Mouse (Mus musculus) limb, embryonic 11.5 days (tissue): ENCODE measurements at regions not wholly inside any gene's neighbourhood (a gene's known extent, or its start where the extent isn't known, plus 50 kb on each side); places are given as distances from the start of the nearest gene placed in this dataset.

Experiments
- ATAC-seq: fragments of 200-750 bp; cut with Nextera tagmentation; 2 replicates; pipeline ENCODE4 v1.8.0; 2017; ENCODE audit warnings: low read depth; ENCODE audit not compliant: insufficient number of reproducible peaks, low FRiP score, low TSS enrichment
- DNase-seq: peaks from one replicate; pipeline ENCODE4 v3.0.0-alpha.2; 2015; ENCODE audit warnings: low spot score
- H3K27ac ChIP-seq: fragments of 300-500 bp; sonication (generic); replicated peaks from 2 replicates; pipeline ENCODE4 v1.5.1; 2014; ENCODE audit warnings: low read depth, mild to moderate bottlenecking, low read length
- H3K27me3 ChIP-seq: fragments of 300-500 bp; sonication (generic); 2 replicates; pipeline ENCODE4 v1.6.1; 2014; ENCODE audit warnings: mild to moderate bottlenecking, low read length, mixed read lengths; ENCODE audit not compliant: control insufficient read depth, insufficient read depth
- H3K36me3 ChIP-seq: fragments of 300-500 bp; sonication (generic); 2 replicates; pipeline ENCODE4 v1.6.1; 2014; ENCODE audit warnings: mild to moderate bottlenecking, low read length, moderate library complexity, mixed read lengths; ENCODE audit not compliant: control insufficient read depth, insufficient read depth
- H3K4me1 ChIP-seq: fragments of 300-500 bp; sonication (generic); 2 replicates; pipeline ENCODE4 v1.6.1; 2014; ENCODE audit warnings: low read length, mixed read lengths; ENCODE audit not compliant: control insufficient read depth, insufficient read depth
- H3K4me2 ChIP-seq: fragments of 300-500 bp; sonication (generic); 2 replicates; pipeline ENCODE4 v1.6.1; 2014; ENCODE audit warnings: low read depth, mild to moderate bottlenecking, moderate library complexity; ENCODE audit not compliant: severe bottlenecking
- H3K4me3 ChIP-seq: fragments of 300-500 bp; sonication (generic); 2 replicates; pipeline ENCODE4 v1.5.1; 2014; ENCODE audit warnings: low read depth, low read length
- H3K9ac ChIP-seq: fragments of 300-500 bp; sonication (generic); 2 replicates; pipeline ENCODE4 v1.6.1; 2014; ENCODE audit warnings: mild to moderate bottlenecking, low read length
- H3K9me3 ChIP-seq: fragments of 300-500 bp; sonication (generic); 2 replicates; pipeline ENCODE4 v1.6.1; 2016; ENCODE audit warnings: low read length; ENCODE audit not compliant: control insufficient read depth
- WGBS: fragments of 180-500 bp; shearing (Covaris S2); extraction: QIAGEN DNeasy Blood & Tissue Kit; methylation state at CpG from one replicate; pipeline ENCODE4 v1.1.7; 2014; 5-methylcytosine and 5-hydroxymethylcytosine counted together

DNA sequence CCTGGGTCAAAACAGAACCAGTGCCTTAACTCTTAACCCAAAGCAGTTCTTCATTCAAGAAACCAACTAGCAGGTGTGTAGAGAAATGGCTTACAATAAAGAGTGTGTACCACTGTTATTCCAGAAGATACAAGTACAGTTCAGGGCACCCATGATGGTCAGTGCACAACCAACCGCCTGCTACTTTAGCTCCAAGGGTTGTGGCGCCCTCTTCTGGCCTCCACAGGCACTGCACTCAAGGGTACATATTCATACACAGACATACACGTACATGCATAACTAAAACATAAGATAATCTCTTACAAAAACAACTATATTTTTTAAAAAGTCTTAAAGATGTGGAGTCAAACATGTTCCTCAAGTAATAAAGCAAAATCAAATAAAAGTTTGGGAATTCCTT is 65.9 kb upstream of the Peli2 start:
- Histone ChIP-seq H3K9ac (no peak overlapping the region), H3K4me1 (no peaks in the 10 kb centered on the region), H3K4me3 (no peak overlapping the region), H3K36me3 (no peaks in the 10 kb centered on the region), H3K4me2 (no peak overlapping the region), H3K27ac (no peak overlapping the region), H3K9me3 (no peaks in the 10 kb centered on the region), H3K27me3 (no peaks in the 10 kb centered on the region)
- ATAC-seq (no peak), DNase-seq (no peak)
- WGBS = 72% methylated on average over 3 of the region's 3 CpGs

GRCm38 (mm10) chr14:48055861-48056260 is 64.8 kb upstream of the Peli2 start:
- H3K36me3 ChIP-seq = no peaks in the 10 kb centered on the region
- no peak overlapping the region for H3K4me3 ChIP-seq
- no peak for ATAC-seq
- H3K4me1 ChIP-seq = no peaks in the 10 kb centered on the region
- no peak for DNase-seq
- WGBS = 88% methylated on average over 2 of the region's 2 CpGs
- no peak overlapping the region for H3K27ac ChIP-seq
- no peak overlapping the region for H3K9ac ChIP-seq
- H3K9me3 ChIP-seq = no peaks in the 10 kb centered on the region
- H3K4me2 ChIP-seq = no peak overlapping the region
- no peaks in the 10 kb centered on the region for H3K27me3 ChIP-seq

DNA sequence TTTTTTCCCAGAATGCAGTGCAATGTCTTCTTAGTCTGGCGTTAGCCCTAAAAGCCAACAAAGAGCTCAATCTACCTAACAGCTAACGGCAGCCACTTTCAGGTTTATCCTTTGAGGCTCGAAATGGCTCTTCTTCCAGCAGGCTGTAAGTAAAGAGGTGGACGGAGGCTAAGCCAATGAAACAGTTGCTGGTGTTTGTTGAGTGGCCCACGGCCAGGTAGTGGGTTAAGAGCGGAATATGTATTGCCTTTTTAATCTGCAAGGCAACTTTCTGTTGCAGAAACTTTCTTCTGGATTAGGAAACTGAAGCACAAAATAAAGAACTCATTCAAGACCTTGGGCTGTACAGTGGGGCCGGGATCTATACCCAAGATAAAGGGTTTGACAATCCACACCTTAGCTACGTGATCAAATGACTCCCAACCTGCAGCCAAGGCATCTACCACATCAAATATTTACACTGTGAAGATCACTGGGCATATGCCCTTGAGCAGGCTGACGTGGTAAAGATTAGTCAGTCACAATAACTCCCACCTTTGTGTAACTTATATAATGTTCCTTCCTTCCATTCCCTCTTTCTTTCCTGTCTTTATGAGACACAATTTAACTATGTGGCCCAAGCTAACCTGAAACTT is 62.3 kb upstream of the Peli2 start:
- DNase-seq (no peak), ATAC-seq (no peak)
- Histone ChIP-seq H3K27ac (no peak overlapping the region), H3K4me3 (no peak overlapping the region), H3K9me3 (no peaks in the 10 kb centered on the region), H3K4me2 (no peak overlapping the region), H3K36me3 (no peaks in the 10 kb centered on the region), H3K9ac (no peak overlapping the region), H3K4me1 (no peaks in the 10 kb centered on the region), H3K27me3 (no peaks in the 10 kb centered on the region)
- WGBS = 88% methylated on average over 9 of the region's 9 CpGs

GRCm38 (mm10) chr14:48059664-48060455 is 60.8 kb upstream of the Peli2 start:
- no peak overlapping the region for H3K9ac ChIP-seq
- H3K36me3 ChIP-seq = no peaks in the 10 kb centered on the region
- ATAC-seq = no peak
- DNase-seq = no peak
- H3K4me1 ChIP-seq = no peaks in the 10 kb centered on the region
- no peak overlapping the region for H3K4me2 ChIP-seq
- no peak overlapping the region for H3K27ac ChIP-seq
- H3K27me3 ChIP-seq = no peaks in the 10 kb centered on the region
- no peak overlapping the region for H3K4me3 ChIP-seq
- no peaks in the 10 kb centered on the region for H3K9me3 ChIP-seq
- 85% methylated on average over 15 of the region's 15 CpGs for WGBS

DNA sequence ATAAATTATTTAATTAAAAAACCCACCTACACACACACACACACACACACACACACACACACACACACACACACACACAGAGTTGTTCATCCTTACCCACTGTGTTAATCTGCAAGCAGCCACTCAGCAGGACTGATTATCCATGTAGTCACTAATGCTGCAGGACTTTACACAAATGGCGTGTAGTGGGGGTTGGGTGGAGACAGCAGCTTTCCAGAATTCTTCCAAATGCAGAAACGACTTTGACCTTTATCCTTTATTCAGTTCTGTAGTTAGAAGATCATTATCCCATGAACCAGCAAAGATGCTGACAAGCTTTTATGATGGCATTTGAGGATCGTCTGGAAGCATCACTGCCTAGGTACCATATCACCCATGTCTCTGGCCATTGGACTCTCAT is 52.0 kb upstream of the Peli2 start:
- no peak for ATAC-seq
- Histone ChIP-seq H3K27me3 (no peaks in the 10 kb centered on the region), H3K9ac (no peak overlapping the region), H3K27ac (no peak overlapping the region), H3K4me3 (no peak overlapping the region), H3K4me2 (no peak overlapping the region), H3K4me1 (no peaks in the 10 kb centered on the region), H3K36me3 (no peaks in the 10 kb centered on the region), H3K9me3 (no peaks in the 10 kb centered on the region)
- WGBS = 81% methylated on average over 3 of the region's 3 CpGs
- DNase-seq = no peak
